Mouse (Mus musculus) activated CD4-positive, CD25-positive, alpha-beta regulatory T cell, adult 4 months (primary cell): Measurements from ENCODE around the gene Alcam. TPM values are rescaled to one million over a fixed set of nuclear protein-coding genes. Genes with fewer than 3 reads are reported as not detected.

ENCODE experiments used
- ATAC-seq: one replicate; pipeline ENCODE4 v1.8.0; 2017
- polyA plus RNA-seq, 2 experiments: library from polyadenylated mRNA; unstranded; fragments of 100-300 nt; shearing (Covaris generic); gene quantifications; one replicate each; pipeline ENCODE4 v1.2.1; 2017

Alcam gene
- polyA plus RNA-seq, 2 experiments from 2014 or later: 5.5 to 7.0 TPM

DNA sequence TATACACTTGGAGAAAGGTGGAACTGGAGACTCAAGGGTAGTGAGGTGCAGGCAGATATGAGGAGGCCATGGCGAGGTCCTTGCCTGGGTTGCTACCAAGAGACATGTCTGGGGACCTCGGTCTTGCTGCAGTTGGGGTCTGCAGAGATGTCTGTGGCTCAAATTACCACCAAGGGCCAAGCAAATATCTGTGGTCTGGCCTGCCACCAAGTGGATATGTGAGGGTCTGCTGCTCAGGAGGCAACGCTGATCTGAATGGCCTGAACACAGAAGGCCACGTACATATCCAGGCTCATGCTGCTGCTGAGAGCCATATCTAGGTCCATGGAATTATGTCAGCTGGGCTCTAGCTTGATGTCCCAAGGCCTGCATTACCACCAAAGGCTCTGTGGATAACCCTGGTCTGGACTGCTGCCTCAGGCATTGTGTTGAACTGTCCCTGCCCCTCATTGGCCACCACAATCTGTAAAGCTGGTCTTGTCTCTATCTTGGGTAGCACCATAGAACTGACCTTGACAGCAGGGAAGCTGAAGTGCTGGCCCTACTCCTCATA lies 210.4 kb downstream of the Alcam start:
- no peak for ATAC-seq

DNA sequence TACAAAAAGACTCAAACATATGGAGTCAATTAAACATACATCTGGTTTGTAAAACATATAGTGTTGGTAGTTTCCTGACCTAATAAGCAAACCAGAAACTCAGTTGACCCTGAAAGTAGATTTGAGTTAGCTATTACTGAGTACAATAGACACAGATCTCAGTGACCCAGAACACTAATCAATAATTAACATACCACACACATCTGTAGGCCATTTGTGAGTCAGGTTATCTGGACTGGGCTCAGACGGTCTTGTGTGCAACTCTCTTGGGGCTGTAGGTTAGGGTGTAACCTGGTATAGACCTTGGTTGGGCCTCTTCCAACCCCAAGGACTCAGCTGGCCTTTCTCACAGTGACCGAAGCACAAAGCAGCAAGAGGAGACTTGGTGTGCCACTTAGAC lies 211.7 kb downstream of the Alcam start:
- ATAC-seq: no peak

DNA sequence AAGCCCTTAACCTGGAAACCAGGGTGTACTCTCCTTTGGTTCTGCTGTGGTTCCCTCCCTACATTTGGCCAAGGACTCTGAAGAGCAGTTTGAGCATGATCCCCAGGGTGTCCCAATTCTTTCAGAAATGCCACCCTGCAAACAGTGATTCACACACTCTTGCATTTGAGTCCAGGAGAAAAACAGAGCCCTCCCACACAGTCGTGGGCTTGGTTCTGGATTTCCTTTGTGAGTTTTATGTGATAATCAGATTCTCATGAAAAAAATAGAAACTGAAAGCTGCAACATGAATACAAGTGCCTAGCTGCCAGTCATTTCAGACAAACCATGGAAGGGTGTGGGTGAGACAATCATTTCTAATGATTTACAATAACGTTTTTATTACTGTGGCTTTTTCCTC lies 223.9 kb downstream of the Alcam start:
- ATAC-seq: peak; percentile 59

- ATAC-seq: no peak
Measured at GRCm38 (mm10) chr16:52229446-52229845, 224.4 kb downstream of the Alcam start.

- no peak for ATAC-seq
Measured at GRCm38 (mm10) chr16:52222896-52223295, 231.0 kb downstream of the Alcam start.

GRCm38 (mm10) chr16:52219069-52219468 lies 234.8 kb downstream of the Alcam start:
- ATAC-seq: peak; percentile 46

GRCm38 (mm10) chr16:52210844-52211606 lies 242.8 kb downstream of the Alcam start:
- ATAC-seq: no peak

- peak; percentile 97 for ATAC-seq
Measured at GRCm38 (mm10) chr16:52200107-52200506, 253.8 kb downstream of the Alcam start.
